ENCODE assay signal across 14 mouse cellular contexts in genomic region chr2:150673929-150674328, GRCm38 (mm10). TPM values are rescaled to one million over a fixed set of nuclear protein-coding genes. Genes with fewer than 3 reads are reported as not detected.
A peak's percentile ranks its signal among the peaks of the same experiment; 100 is the strongest.
DNase-seq lines count a peak whose midpoint lies in the region; ATAC-seq and TF ChIP-seq lines count a peak whose summit lies in the region.
"Had no signal": no experiment of that assay in that cellular context is flagged by ENCODE, and none has a peak within 500 bp of the region (broad histone marks: within the 10 kb centered on the region; RNA-seq: fewer than 3 reads in every experiment).

No protein-coding gene starts in this region.

- DNase-seq in forebrain, postnatal 0 days, result no peak
- peak; percentile 54 for DNase-seq in 416B (ENCODE audit: low read depth)
- DNase-seq in retina, embryonic 14.5 days (ENCODE audit: low spot score), result no peak
- DNase-seq in thymus, postnatal 25 days, result no peak
- no peak for DNase-seq in gastrocnemius, postnatal 10 days

- H3K4me3 ChIP-seq in forebrain, postnatal 0 days (ENCODE audit: low read depth, low read length), result no peak overlapping the region
- H3K4me3 ChIP-seq in forebrain, embryonic 13.5 days, result no peak overlapping the region
- H3K4me3 ChIP-seq: heart, adult 2 months; hindbrain, embryonic 10.5 days; left cerebral cortex, adult 2 months; lung, embryonic 15.5 days; neural tube, embryonic 15.5 days had no signal

- ATAC-seq in forebrain, postnatal 0 days, result 0 out of 2 replicates have a peak, but pooled peaks have one; percentile 10
- no peak for ATAC-seq in forebrain, embryonic 13.5 days
- peak; percentile 84 to 85 for ATAC-seq in hematopoietic stem cell, adult 5-6 weeks (replicated peaks in 1 of 2; ENCODE audit: insufficient read depth in 1 of 2, low FRiP score in 2 of 2, low TSS enrichment in 1 of 2, low read depth in 1 of 2, poor library complexity in 2 of 2, severe bottlenecking in 2 of 2)
- peak; percentile 73 for ATAC-seq in megakaryocyte progenitor cell, adult 5-6 weeks (replicated peaks; ENCODE audit: poor library complexity)
- ATAC-seq: intestine, postnatal 0 days had no signal

- H3K4me1 ChIP-seq in forebrain, postnatal 0 days (ENCODE audit: insufficient read depth), result no peaks in the 10 kb centered on the region
- H3K4me1 ChIP-seq in forebrain, embryonic 13.5 days, result peaks cover 9% of the 10 kb centered on the region
- H3K4me1 ChIP-seq: hindbrain, embryonic 10.5 days; neural tube, embryonic 15.5 days had no signal

- H3K9ac ChIP-seq in forebrain, postnatal 0 days, result no peak overlapping the region
- no peak overlapping the region for H3K9ac ChIP-seq in forebrain, embryonic 13.5 days
- H3K9ac ChIP-seq: lung, embryonic 15.5 days; neural tube, embryonic 15.5 days had no signal

- 81% methylated on average over 11 of the region's 11 CpGs for WGBS in forebrain, postnatal 0 days
- WGBS in forebrain, embryonic 13.5 days, result 82% methylated on average over 11 of the region's 11 CpGs

- no peak overlapping the region for H3K27ac ChIP-seq in forebrain, postnatal 0 days (ENCODE audit: low read depth, low read length)
- no peak overlapping the region for H3K27ac ChIP-seq in forebrain, embryonic 13.5 days
- H3K27ac ChIP-seq: heart, adult 2 months; hindbrain, embryonic 10.5 days; left cerebral cortex, adult 2 months; lung, embryonic 15.5 days; neural tube, embryonic 15.5 days had no signal

- no peak overlapping the region for H3K4me2 ChIP-seq in forebrain, postnatal 0 days (ENCODE audit: low read depth)
- no peak overlapping the region for H3K4me2 ChIP-seq in forebrain, embryonic 13.5 days
- H3K4me2 ChIP-seq: lung, embryonic 15.5 days; neural tube, embryonic 15.5 days had no signal

- no peaks in the 10 kb centered on the region for H3K27me3 ChIP-seq in forebrain, postnatal 0 days (ENCODE audit: insufficient read depth, low read length)
- no peaks in the 10 kb centered on the region for H3K27me3 ChIP-seq in forebrain, embryonic 13.5 days
- H3K27me3 ChIP-seq: lung, embryonic 15.5 days had no signal

- H3K36me3 ChIP-seq in forebrain, postnatal 0 days (ENCODE audit: insufficient read depth), result no peaks in the 10 kb centered on the region
- H3K36me3 ChIP-seq in forebrain, embryonic 13.5 days (ENCODE audit: poor library complexity, severe bottlenecking), result no peaks in the 10 kb centered on the region
- H3K36me3 ChIP-seq: hindbrain, embryonic 10.5 days; lung, embryonic 15.5 days; neural tube, embryonic 15.5 days had no signal

- TF ChIP-seq CTCF in forebrain, postnatal 0 days (IDR thresholded peaks at IDR 0.05; ENCODE audit: low read depth), result no peak

- H3K9me3 ChIP-seq in forebrain, postnatal 0 days (ENCODE audit: low read length), result no peaks in the 10 kb centered on the region
- H3K9me3 ChIP-seq in forebrain, embryonic 13.5 days (replicated peaks), result no peaks in the 10 kb centered on the region
- H3K9me3 ChIP-seq: hindbrain, embryonic 10.5 days; lung, embryonic 15.5 days; neural tube, embryonic 15.5 days had no signal

RNA-seq across cellular contexts. Expression of gene Acss1, which starts 5.6 kb away (rescaled TPM):
- 16.9 and 17.8 TPM in 2 replicates for total RNA-seq in forebrain, postnatal 0 days (2014; rRNA removed)
- polyA plus RNA-seq in forebrain, postnatal 0 days (2015; fragmentation: Nextera tagmentation; extraction: Ambion mirVana), result 8.2 and 14.1 TPM in 2 replicates
- 32.9 and 34.1 TPM in 2 replicates for polyA plus RNA-seq in forebrain, embryonic 13.5 days (2015; fragmentation: Nextera tagmentation; extraction: Ambion mirVana)
- 12.1 and 20.0 TPM in 2 replicates for total RNA-seq in hematopoietic stem cell, adult 5-6 weeks (2017)
- total RNA-seq in megakaryocyte progenitor cell, adult 5-6 weeks (2015), result 9.7 and 18.1 TPM in 2 replicates
- 15.4 and 20.7 TPM in 2 replicates for total RNA-seq in megakaryocyte progenitor cell, adult 5-6 weeks (2017)
- total RNA-seq in gastrocnemius, postnatal 10 days (2021), result 10 to 100 TPM; 18.0 to 22.1 TPM

RNA-seq across cellular contexts. Expression of gene Vsx1, which starts 15.2 kb away (rescaled TPM):
- not detected in 2 replicates for total RNA-seq in forebrain, postnatal 0 days (2014; rRNA removed)
- polyA plus RNA-seq in forebrain, postnatal 0 days (2015; fragmentation: Nextera tagmentation; extraction: Ambion mirVana), result 0.06 and 0.13 TPM in 2 replicates
- 0.10 and 0.12 TPM in 2 replicates for polyA plus RNA-seq in forebrain, embryonic 13.5 days (2015; fragmentation: Nextera tagmentation; extraction: Ambion mirVana)
- not detected in 2 replicates for total RNA-seq in hematopoietic stem cell, adult 5-6 weeks (2017)
- not detected in 2 replicates for total RNA-seq in megakaryocyte progenitor cell, adult 5-6 weeks (2015)
- not detected in 2 replicates for total RNA-seq in megakaryocyte progenitor cell, adult 5-6 weeks (2017)
- not detected for total RNA-seq in gastrocnemius, postnatal 10 days (2021)
- polyA plus RNA-seq: heart, adult 2 months; intestine, postnatal 0 days; lung, embryonic 15.5 days had no signal
